Mouse (Mus musculus) midbrain, embryonic 11.5 days (tissue): Measurements from ENCODE around the gene Slc30a5. TPM values are rescaled to one million over a fixed set of nuclear protein-coding genes. Genes with fewer than 3 reads are reported as not detected.
A peak's percentile ranks its signal among the peaks of the same experiment; 100 is the strongest.

Experiments used
- ATAC-seq: fragments of 200-750 bp; cut with Nextera tagmentation; 2 replicates; pipeline ENCODE4 v1.8.0; 2017; ENCODE audit warnings: moderate TSS enrichment, moderate library complexity; ENCODE audit not compliant: low FRiP score
- DNase-seq: peaks from one replicate; pipeline ENCODE4 v3.0.0; 2015; ENCODE audit warnings: low spot score; ENCODE audit errors: missing footprints
- H3K27ac ChIP-seq: fragments of 300-500 bp; sonication (generic); 2 replicates; pipeline ENCODE4 v1.5.1; 2014; ENCODE audit warnings: low read depth, low read length
- H3K27me3 ChIP-seq: fragments of 300-500 bp; sonication (generic); 2 replicates; pipeline ENCODE4 v1.6.1; 2014; ENCODE audit warnings: mild to moderate bottlenecking, low read length, moderate library complexity, mixed read lengths; ENCODE audit not compliant: control insufficient read depth, insufficient read depth
- H3K36me3 ChIP-seq: fragments of 300-500 bp; sonication (generic); 2 replicates; pipeline ENCODE4 v1.6.1; 2014; ENCODE audit warnings: mild to moderate bottlenecking, low read length, moderate library complexity, mixed read lengths; ENCODE audit not compliant: control insufficient read depth, insufficient read depth
- H3K4me1 ChIP-seq: fragments of 300-500 bp; sonication (generic); 2 replicates; pipeline ENCODE4 v1.6.1; 2014; ENCODE audit warnings: low read length; ENCODE audit not compliant: control insufficient read depth, insufficient read depth
- H3K4me2 ChIP-seq: fragments of 300-500 bp; sonication (generic); 2 replicates; pipeline ENCODE4 v1.6.1; 2014; ENCODE audit warnings: mild to moderate bottlenecking, moderate library complexity
- H3K4me3 ChIP-seq: fragments of 300-500 bp; sonication (generic); 2 replicates; pipeline ENCODE4 v1.5.1; 2014; ENCODE audit warnings: low read depth, low read length
- H3K9ac ChIP-seq: fragments of 300-500 bp; sonication (generic); 2 replicates; pipeline ENCODE4 v1.6.1; 2014; ENCODE audit warnings: low read length
- H3K9me3 ChIP-seq: fragments of 300-500 bp; sonication (generic); 2 replicates; pipeline ENCODE4 v1.6.1; 2016; ENCODE audit warnings: low read length; ENCODE audit not compliant: control insufficient read depth
- WGBS: fragments of 180-500 bp; shearing (Covaris S2); extraction: QIAGEN DNeasy Blood & Tissue Kit; methylation state at CpG from one replicate; pipeline ENCODE4 v1.1.7; 2014; 5-methylcytosine and 5-hydroxymethylcytosine counted together
- polyA plus RNA-seq: library from polyadenylated mRNA; unstranded; fragments of >200 nt; fragmentation: Nextera tagmentation; extraction: Ambion mirVana; gene quantifications from 2 replicates; pipeline ENCODE4 v1.2.1, GENCODE M21; 2014

Slc30a5 gene
- polyA plus RNA-seq, 1 experiment from 2014 or later, result 46.2 TPM

GRCm38 (mm10) chr13:100787316-100788010 is 45.8 kb downstream of the Slc30a5 start:
- no peak overlapping the region for H3K9ac ChIP-seq
- no peak overlapping the region for H3K27ac ChIP-seq
- DNase-seq (peak; percentile 75), ATAC-seq (no peak)
- H3K4me2 ChIP-seq, result no peak overlapping the region
- no peaks in the 10 kb centered on the region for H3K9me3 ChIP-seq
- WGBS, result 72% methylated on average over 6 of the region's 6 CpGs
- 0 out of 2 replicates have a peak, but pooled peaks cover 2% of the 10 kb centered on the region for H3K36me3 ChIP-seq
- H3K4me3 ChIP-seq, result no peak overlapping the region
- H3K4me1 ChIP-seq, result peaks cover 17% of the 10 kb centered on the region
- H3K27me3 ChIP-seq, result no peaks in the 10 kb centered on the region

GRCm38 (mm10) chr13:100786414-100786867 is 46.8 kb downstream of the Slc30a5 start, which contains the start of gene Ccnb1:
Ccnb1 (minus strand) TSS chr13:100786570.
- peak; percentile 99 for DNase-seq
- H3K4me2 ChIP-seq, result peak within 1 kb of the TSS; percentile 69
- H3K4me1 ChIP-seq, result peaks cover 17% of the 10 kb centered on the region
- H3K27ac ChIP-seq, result peak within 1 kb of the TSS; percentile 9; the same call in 1 of the 2 replicates
- peak; percentile 99 for ATAC-seq
- no peaks in the 10 kb centered on the region for H3K27me3 ChIP-seq
- no peaks in the 10 kb centered on the region for H3K9me3 ChIP-seq
- H3K9ac ChIP-seq, result peak within 1 kb of the TSS; percentile 95
- peak within 1 kb of the TSS; percentile 91 for H3K4me3 ChIP-seq
- H3K36me3 ChIP-seq, result peaks cover 4% of the 10 kb centered on the region; the same call in 1 of the 2 replicates
- under 1% methylated on average over 35 of the region's 35 CpGs for WGBS

- Histone ChIP-seq H3K36me3 (peaks cover 7% of the 10 kb centered on the region; the same call in 1 of the 2 replicates), H3K27me3 (no peaks in the 10 kb centered on the region), H3K4me3 (peak overlapping the region; percentile 91), H3K4me2 (peak overlapping the region; percentile 69), H3K9me3 (no peaks in the 10 kb centered on the region), H3K27ac (peak overlapping the region; percentile 9; the same call in 1 of the 2 replicates), H3K9ac (peak overlapping the region; percentile 95), H3K4me1 (peaks cover 17% of the 10 kb centered on the region)
- DNase-seq (no peak), ATAC-seq (peak; percentile 62)
- under 1% methylated on average over 29 of the region's 30 CpGs for WGBS
Observed at GRCm38 (mm10) chr13:100785806-100786413, 47.3 kb downstream of the Slc30a5 start.

- WGBS, result 88% methylated on average over 3 of the region's 3 CpGs
- Histone ChIP-seq H3K36me3 (peaks cover 9% of the 10 kb centered on the region), H3K9ac (no peak overlapping the region), H3K4me2 (no peak overlapping the region), H3K4me1 (peaks cover 11% of the 10 kb centered on the region), H3K27ac (no peak overlapping the region), H3K9me3 (no peaks in the 10 kb centered on the region), H3K27me3 (no peaks in the 10 kb centered on the region), H3K4me3 (no peak overlapping the region)
- ATAC-seq (no peak), DNase-seq (peak; percentile 71)
Observed at GRCm38 (mm10) chr13:100777491-100777890, 55.7 kb downstream of the Slc30a5 start.

- ATAC-seq, result no peak
- H3K9ac ChIP-seq, result no peak overlapping the region
- peaks cover 10% of the 10 kb centered on the region for H3K36me3 ChIP-seq
- 70% methylated on average over 6 of the region's 6 CpGs for WGBS
- H3K4me1 ChIP-seq, result peaks cover 11% of the 10 kb centered on the region
- DNase-seq, result peak; percentile 80
- no peak overlapping the region for H3K27ac ChIP-seq
- no peak overlapping the region for H3K4me3 ChIP-seq
- H3K27me3 ChIP-seq, result no peaks in the 10 kb centered on the region
- H3K9me3 ChIP-seq, result no peaks in the 10 kb centered on the region
- H3K4me2 ChIP-seq, result no peak overlapping the region
Observed at GRCm38 (mm10) chr13:100776710-100777109, 56.5 kb downstream of the Slc30a5 start.

- peak overlapping the region; percentile 71 for H3K4me2 ChIP-seq
- peak overlapping the region; percentile 88 for H3K4me3 ChIP-seq
- peaks cover 7% of the 10 kb centered on the region for H3K36me3 ChIP-seq
- peak overlapping the region; percentile 78 for H3K9ac ChIP-seq
- WGBS, result 18% methylated on average over 8 of the region's 8 CpGs
- H3K27me3 ChIP-seq, result no peaks in the 10 kb centered on the region
- H3K9me3 ChIP-seq, result no peaks in the 10 kb centered on the region
- peak overlapping the region; percentile 36; the same call in 1 of the 2 replicates for H3K27ac ChIP-seq
- H3K4me1 ChIP-seq, result peaks cover 11% of the 10 kb centered on the region
- no peak for DNase-seq
- ATAC-seq, result no peak
Observed at GRCm38 (mm10) chr13:100776056-100776419, 57.2 kb downstream of the Slc30a5 start.

GRCm38 (mm10) chr13:100775252-100776055 is 57.8 kb downstream of the Slc30a5 start, which contains the start of gene Cenph:
Cenph (minus strand) TSS chr13:100775899.
- WGBS, result under 1% methylated on average over 46 of the region's 46 CpGs
- peak within 1 kb of the TSS; percentile 36; the same call in 1 of the 2 replicates for H3K27ac ChIP-seq
- H3K4me2 ChIP-seq, result peak within 1 kb of the TSS; percentile 71
- H3K4me3 ChIP-seq, result peak within 1 kb of the TSS; percentile 88
- peak within 1 kb of the TSS; percentile 78 for H3K9ac ChIP-seq
- H3K9me3 ChIP-seq, result no peaks in the 10 kb centered on the region
- DNase-seq, result peak; percentile 97
- H3K36me3 ChIP-seq, result peaks cover 6% of the 10 kb centered on the region
- peak; percentile 97 for ATAC-seq
- no peaks in the 10 kb centered on the region for H3K27me3 ChIP-seq
- peaks cover 11% of the 10 kb centered on the region for H3K4me1 ChIP-seq

- no peak overlapping the region for H3K27ac ChIP-seq
Observed at GRCm38 (mm10) chr13:100774704-100775103, 58.5 kb downstream of the Slc30a5 start.

More at GRCm38 (mm10) chr13:100774704-100775103, 58.5 kb downstream of the Slc30a5 start:
- no peaks in the 10 kb centered on the region for H3K27me3 ChIP-seq
- peak overlapping the region; percentile 88 for H3K4me3 ChIP-seq
- peaks cover 5% of the 10 kb centered on the region; the same call in 1 of the 2 replicates for H3K36me3 ChIP-seq
- no peak for DNase-seq
- peak overlapping the region; percentile 71 for H3K4me2 ChIP-seq
- ATAC-seq, result no peak
- no peaks in the 10 kb centered on the region for H3K9me3 ChIP-seq
- peaks cover 11% of the 10 kb centered on the region for H3K4me1 ChIP-seq
- peak overlapping the region; percentile 78 for H3K9ac ChIP-seq
